ENCODE assay signal across 17 mouse cellular contexts in the genomic region with DNA sequence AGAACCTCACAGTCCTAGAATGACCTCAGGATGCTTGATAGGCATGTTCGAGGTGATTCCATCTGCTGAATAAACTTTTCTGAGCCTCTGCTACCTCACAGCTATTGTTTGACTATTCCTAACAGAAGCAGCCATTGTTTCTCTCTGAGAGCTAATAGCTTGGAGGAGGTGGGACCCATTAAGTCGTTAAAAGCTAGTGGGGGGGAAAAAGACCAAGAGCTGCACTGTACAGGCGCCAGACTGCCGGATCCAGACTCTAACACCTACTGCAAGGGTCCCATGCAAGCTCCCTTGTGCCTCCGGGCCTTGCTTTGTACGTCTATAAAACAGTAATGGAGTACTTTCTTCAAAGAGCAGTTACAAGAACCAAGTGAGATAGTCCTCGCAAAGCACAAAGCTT.
DNase-seq lines count a peak whose midpoint lies in the region; ATAC-seq lines count a peak whose summit lies in the region.
"Had no signal": no experiment of that assay in that cellular context is flagged by ENCODE, and none has a peak within 500 bp of the region (broad histone marks: within the 10 kb centered on the region; RNA-seq: fewer than 3 reads in every experiment).

No protein-coding gene starts in this region.

- no peaks in the 10 kb centered on the region for H3K9me3 ChIP-seq in forebrain, embryonic 13.5 days (replicated peaks)
- no peaks in the 10 kb centered on the region for H3K9me3 ChIP-seq in forebrain, embryonic 10.5 days
- H3K9me3 ChIP-seq in limb, embryonic 10.5 days (replicated peaks) = no peaks in the 10 kb centered on the region
- H3K9me3 ChIP-seq in intestine, embryonic 15.5 days = no peaks in the 10 kb centered on the region
- H3K9me3 ChIP-seq: embryonic facial prominence, embryonic 12.5 days; heart, embryonic 13.5 days had no signal

- H3K36me3 ChIP-seq in forebrain, embryonic 13.5 days (ENCODE audit: poor library complexity, severe bottlenecking) = no peaks in the 10 kb centered on the region
- no peaks in the 10 kb centered on the region for H3K36me3 ChIP-seq in forebrain, embryonic 10.5 days (replicated peaks)
- no peaks in the 10 kb centered on the region for H3K36me3 ChIP-seq in limb, embryonic 10.5 days
- no peaks in the 10 kb centered on the region for H3K36me3 ChIP-seq in intestine, embryonic 15.5 days
- H3K36me3 ChIP-seq: embryonic facial prominence, embryonic 12.5 days; heart, embryonic 13.5 days had no signal

- no peak overlapping the region for H3K27ac ChIP-seq in forebrain, embryonic 13.5 days
- no peak overlapping the region for H3K27ac ChIP-seq in forebrain, embryonic 10.5 days
- peak overlapping the region; percentile 75 for H3K27ac ChIP-seq in limb, embryonic 10.5 days
- H3K27ac ChIP-seq in intestine, embryonic 15.5 days = no peak overlapping the region
- H3K27ac ChIP-seq: embryonic facial prominence, embryonic 12.5 days; heart, embryonic 13.5 days had no signal

- peaks cover 35% of the 10 kb centered on the region for H3K27me3 ChIP-seq in forebrain, embryonic 13.5 days
- H3K27me3 ChIP-seq in forebrain, embryonic 10.5 days (ENCODE audit: poor library complexity, severe bottlenecking) = peaks cover 53% of the 10 kb centered on the region
- H3K27me3 ChIP-seq in limb, embryonic 10.5 days (ENCODE audit: low read depth, poor library complexity, severe bottlenecking) = no peaks in the 10 kb centered on the region
- no peaks in the 10 kb centered on the region for H3K27me3 ChIP-seq in intestine, embryonic 15.5 days (replicated peaks)
- H3K27me3 ChIP-seq: embryonic facial prominence, embryonic 12.5 days; heart, embryonic 13.5 days had no signal

- peak; percentile 71 for ATAC-seq in forebrain, embryonic 13.5 days
- ATAC-seq in intestine, embryonic 15.5 days = no peak
- ATAC-seq: inflammation-experienced regulatory T-cells, adult 6 months had no signal

- DNase-seq in forebrain, embryonic 10.5 days (ENCODE audit: extremely low spot score, low spot score) = no peak
- DNase-seq in ZHBTc4 (ENCODE audit: low read depth, low spot score) = peak; percentile 52
- peak; percentile 50 for DNase-seq in limb, embryonic 10.5 days (ENCODE audit: low spot score)
- DNase-seq in retina, postnatal 1 day = peak; percentile 75
- DNase-seq in urinary bladder, postnatal 36 days (ENCODE audit: low spot score in 2 of 2) = no peak
- no peak for DNase-seq in cerebellum, adult 9-11 months
- DNase-seq: adrenal gland, postnatal 36 days; gastrocnemius, postnatal 25 days; kidney, postnatal 36 days; left cerebral cortex, postnatal 4 days; lung, adult 2 months; thymus, postnatal 36 days had no signal

- WGBS in forebrain, embryonic 13.5 days = 26% methylated on average over 7 of the region's 7 CpGs
- WGBS in forebrain, embryonic 10.5 days = 51% methylated on average over 7 of the region's 7 CpGs
- WGBS in limb, embryonic 10.5 days = 43% methylated on average over 7 of the region's 7 CpGs
- 47% methylated on average over 7 of the region's 7 CpGs for WGBS in intestine, embryonic 15.5 days

- H3K4me3 ChIP-seq in forebrain, embryonic 13.5 days = no peak overlapping the region
- no peak overlapping the region for H3K4me3 ChIP-seq in forebrain, embryonic 10.5 days
- no peak overlapping the region for H3K4me3 ChIP-seq in limb, embryonic 10.5 days
- no peak overlapping the region for H3K4me3 ChIP-seq in intestine, embryonic 15.5 days (replicated peaks)
- H3K4me3 ChIP-seq: embryonic facial prominence, embryonic 12.5 days; heart, embryonic 13.5 days had no signal

- H3K9ac ChIP-seq in forebrain, embryonic 13.5 days = no peak overlapping the region
- H3K9ac ChIP-seq in intestine, embryonic 15.5 days = no peak overlapping the region
- H3K9ac ChIP-seq: embryonic facial prominence, embryonic 12.5 days; heart, embryonic 13.5 days had no signal

- H3K4me1 ChIP-seq in forebrain, embryonic 13.5 days = peaks cover 10% of the 10 kb centered on the region
- H3K4me1 ChIP-seq in forebrain, embryonic 10.5 days = peaks cover 11% of the 10 kb centered on the region
- peaks cover 25% of the 10 kb centered on the region for H3K4me1 ChIP-seq in limb, embryonic 10.5 days
- no peaks in the 10 kb centered on the region for H3K4me1 ChIP-seq in intestine, embryonic 15.5 days (replicated peaks)

- H3K4me2 ChIP-seq in forebrain, embryonic 13.5 days = no peak overlapping the region
- H3K4me2 ChIP-seq in intestine, embryonic 15.5 days (replicated peaks) = no peak overlapping the region
- H3K4me2 ChIP-seq: embryonic facial prominence, embryonic 12.5 days; heart, embryonic 13.5 days had no signal

Comparison
In these comparisons a context has a peak if more than half of its experiments do, and no peak if none do; other contexts are left out.
1. DNase-seq: peak in ZHBTc4 (single experiment), limb, embryonic 10.5 days (single experiment) and retina, postnatal 1 day (single experiment); none in forebrain, embryonic 10.5 days (single experiment), urinary bladder, postnatal 36 days (0 of 2) and cerebellum, adult 9-11 months (single experiment).